ENCODE assay signal across 1 mouse cellular context in genomic region chr11:103261671-103262411, GRCm38 (mm10).
TF ChIP-seq lines count a peak whose summit lies in the region.

No protein-coding gene starts in this region.

TF ChIP-seq in CH12.LX, 34 proteins besides CTCF, POLR2A, EP300 and RAD21 (continued from another document):
- 0 out of 2 replicates have a peak, but pooled peaks have one; percentile 19 for TF ChIP-seq CHD1 (IDR thresholded peaks at IDR 0.05; ENCODE audit: low read depth, low read length)
- TF ChIP-seq ELF1 (IDR thresholded peaks at IDR 0.05; ENCODE audit: low read depth, low read length) = no peak
- 0 out of 2 replicates have a peak, but pooled peaks have one; percentile 25 for TF ChIP-seq ZMIZ1 (IDR thresholded peaks at IDR 0.05; ENCODE audit: low read depth, low read length)
